Mouse (Mus musculus): Measurements from ENCODE around the gene Slc2a12. TPM values are rescaled to one million over a fixed set of nuclear protein-coding genes. Genes with fewer than 3 reads are reported as not detected.

Slc2a12 gene
- total RNA-seq, 2 experiments from 2014 or later, result not detected

- no peak for ATAC-seq (replicated peaks; ENCODE audit: low FRiP score, poor library complexity, severe bottlenecking)
Measured at GRCm38 (mm10) chr10:22720781-22721529, 76.1 kb downstream of the Slc2a12 start.

GRCm38 (mm10) chr10:22725166-22725565, 80.4 kb downstream of the Slc2a12 start:
- no peak for ATAC-seq (replicated peaks; ENCODE audit: low FRiP score, poor library complexity, severe bottlenecking)

DNA sequence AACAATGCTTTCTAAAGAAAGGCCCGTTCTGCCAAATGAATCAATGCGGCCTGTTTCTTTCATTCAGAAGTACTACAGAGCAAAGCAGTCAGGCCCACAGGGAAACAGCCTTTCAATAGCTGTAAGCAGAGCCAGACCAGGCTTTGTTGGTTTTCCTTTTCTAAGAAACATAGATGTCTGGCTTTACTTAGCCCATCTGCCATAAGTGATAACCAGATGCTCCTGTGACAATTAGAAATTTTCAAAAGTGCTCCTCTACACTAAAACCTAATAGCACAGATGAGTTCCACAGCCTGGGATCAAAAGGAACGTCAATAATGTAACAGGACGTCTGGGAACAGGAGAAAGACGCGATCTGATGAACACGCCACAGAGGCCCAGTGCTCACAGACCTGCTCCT, 81.5 kb downstream of the Slc2a12 start:
- no peak for ATAC-seq (replicated peaks; ENCODE audit: low FRiP score, poor library complexity, severe bottlenecking)

DNA sequence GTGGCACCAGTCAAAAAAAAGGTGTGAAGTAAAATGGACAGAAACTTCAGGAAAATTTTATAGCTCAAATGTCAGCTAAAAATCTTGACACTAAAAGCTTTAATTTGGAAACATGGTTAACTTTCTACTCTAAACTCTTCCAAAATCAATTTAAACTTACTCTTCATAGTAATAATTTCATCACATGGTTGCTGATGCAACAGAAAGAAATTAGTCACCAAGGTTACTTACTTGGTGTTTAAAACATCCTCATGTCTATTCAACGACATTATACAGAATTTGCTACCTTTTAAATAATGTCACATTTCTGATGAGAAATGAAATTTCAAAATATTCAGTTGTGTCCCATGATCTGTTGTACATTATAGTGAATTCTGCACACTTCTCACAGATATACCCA, 83.4 kb downstream of the Slc2a12 start:
- ATAC-seq (replicated peaks; ENCODE audit: low FRiP score, poor library complexity, severe bottlenecking), result no peak

DNA sequence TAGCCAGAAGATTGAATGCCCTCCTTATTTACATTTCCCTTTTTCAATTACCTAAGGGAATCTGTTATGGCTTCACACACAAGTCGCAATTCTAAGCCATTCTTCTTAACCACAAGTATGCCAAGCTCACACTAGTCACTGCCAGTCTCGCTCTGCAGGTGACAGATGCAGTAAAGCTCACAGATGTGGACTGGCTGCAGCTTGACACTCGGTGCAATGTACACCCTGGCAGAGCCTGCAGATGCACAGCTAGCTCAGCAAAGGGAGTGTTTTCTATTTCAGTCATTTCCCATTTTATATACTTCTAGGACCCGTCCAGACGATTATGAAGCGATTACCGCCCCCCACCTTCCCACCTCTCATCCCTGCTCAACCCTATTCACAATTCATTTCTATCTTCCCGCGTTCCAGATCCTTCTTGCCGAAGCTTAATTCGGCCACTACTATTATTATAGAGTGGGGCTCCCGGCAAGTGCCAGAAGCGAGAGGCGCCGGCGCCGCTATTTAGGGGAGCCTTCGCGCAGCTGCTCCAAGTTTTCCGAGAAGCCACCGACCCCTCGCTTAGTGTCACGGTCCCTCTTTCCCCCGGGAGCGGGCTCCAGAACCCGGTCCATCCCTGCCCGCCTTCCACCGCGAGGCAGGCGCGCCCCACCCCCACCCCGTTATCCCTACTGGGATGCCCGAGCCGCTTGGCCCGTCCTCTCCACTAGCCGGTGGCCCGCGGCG, 85.6 kb downstream of the Slc2a12 start:
- ATAC-seq (replicated peaks; ENCODE audit: low FRiP score, poor library complexity, severe bottlenecking), result peak; percentile 60

GRCm38 (mm10) chr10:22730992-22731271, 86.1 kb downstream of the Slc2a12 start:
- ATAC-seq (replicated peaks; ENCODE audit: low FRiP score, poor library complexity, severe bottlenecking), result peak; percentile 46

GRCm38 (mm10) chr10:22731272-22732093, 86.7 kb downstream of the Slc2a12 start, which contains the start of gene Tbpl1:
Gene Tbpl1 (minus strand): TSS chr10:22731938.
- peak; percentile 97 for ATAC-seq (replicated peaks; ENCODE audit: low FRiP score, poor library complexity, severe bottlenecking)

- ATAC-seq (replicated peaks; ENCODE audit: low FRiP score, poor library complexity, severe bottlenecking), result no peak
Measured at GRCm38 (mm10) chr10:22732181-22732580, 87.4 kb downstream of the Slc2a12 start.

- ATAC-seq (replicated peaks; ENCODE audit: low FRiP score, poor library complexity, severe bottlenecking), result no peak
Measured at GRCm38 (mm10) chr10:22745922-22746321, 101.1 kb downstream of the Slc2a12 start.

DNA sequence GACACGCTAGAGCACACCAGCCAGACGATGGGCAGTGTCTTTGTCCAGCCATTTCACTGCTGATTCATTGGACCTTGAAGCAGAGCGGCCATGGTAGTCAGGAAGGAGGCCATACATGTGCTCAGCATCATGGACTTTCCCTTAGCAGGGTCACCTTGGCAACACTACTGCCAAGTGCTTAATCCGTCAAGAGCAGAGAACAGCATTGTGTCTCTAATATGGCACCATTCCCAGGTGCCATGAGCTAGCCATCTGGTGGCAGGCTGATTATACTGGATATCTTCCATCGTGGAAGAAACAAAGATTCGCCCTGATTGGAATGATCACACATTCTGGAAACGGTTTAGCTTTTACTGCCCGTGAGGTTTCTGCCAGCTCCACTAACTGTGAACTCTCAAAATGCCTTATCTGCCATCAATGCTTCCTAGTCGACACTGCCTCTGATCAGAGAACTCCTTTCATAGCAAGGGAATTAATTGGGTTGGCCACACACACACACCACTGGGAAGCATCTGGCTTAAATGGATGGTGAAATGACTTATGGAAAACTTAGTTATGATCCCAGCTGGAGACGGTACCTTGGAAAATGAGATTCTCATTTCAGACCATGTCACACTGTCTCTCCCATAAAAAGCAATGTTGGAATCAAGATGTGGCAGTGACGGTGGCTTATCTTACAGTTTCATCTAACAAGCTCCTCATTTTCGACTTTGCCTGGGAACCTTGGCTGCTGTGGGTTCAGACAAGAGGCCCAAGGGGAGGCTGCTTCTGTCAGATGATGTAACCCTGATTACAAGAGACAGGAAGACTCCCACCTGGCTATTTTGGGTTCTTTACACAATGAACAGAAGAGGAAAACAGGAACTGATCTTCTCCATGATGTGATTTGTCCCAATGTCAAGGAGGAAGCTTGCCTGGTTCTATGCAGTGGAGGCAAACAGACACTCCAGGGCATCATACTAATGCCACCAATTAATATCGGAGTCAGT, 101.8 kb downstream of the Slc2a12 start:
- ATAC-seq (replicated peaks; ENCODE audit: low FRiP score, poor library complexity, severe bottlenecking), result no peak

GRCm38 (mm10) chr10:22751175-22751682, 106.4 kb downstream of the Slc2a12 start:
- no peak for ATAC-seq (replicated peaks; ENCODE audit: low FRiP score, poor library complexity, severe bottlenecking)

Other genes with a start within 250 kb of the Slc2a12 start
- gene Tbpl1, start 86.9 kb downstream of the Slc2a12 start, total RNA-seq (2015; ENCODE audit: low replicate concordance), result 18.7 and 20.5 TPM in 2 replicates
- gene Tbpl1, start 86.9 kb downstream of the Slc2a12 start, total RNA-seq (2017; ENCODE audit: low replicate concordance), result 16.3 and 21.1 TPM in 2 replicates
- gene Tcf21, start 175.2 kb downstream of the Slc2a12 start, total RNA-seq (2015; ENCODE audit: low replicate concordance), result not detected in 2 replicates
- gene Tcf21, start 175.2 kb downstream of the Slc2a12 start, total RNA-seq (2017; ENCODE audit: low replicate concordance), result not detected in 2 replicates